Mouse (Mus musculus) midbrain, postnatal 0 days (tissue): ENCODE results near the gene Tob2. TPM values are rescaled to one million over a fixed set of nuclear protein-coding genes. Genes with fewer than 3 reads are reported as not detected.

ENCODE experiments used
- ATAC-seq: fragments of 200-750 bp; cut with Nextera tagmentation; 2 replicates; pipeline ENCODE4 v1.8.0; 2017; ENCODE audit warnings: moderate number of reproducible peaks, mild to moderate bottlenecking, moderate TSS enrichment, moderate library complexity; ENCODE audit not compliant: low FRiP score
- DNase-seq: peaks from one replicate; pipeline ENCODE4 v3.0.0-alpha.2; 2015; ENCODE audit warnings: low spot score
- H3K27ac ChIP-seq: fragments of 300-500 bp; sonication (generic); 2 replicates; pipeline ENCODE4 v1.5.1; 2014; ENCODE audit warnings: low read depth, mild to moderate bottlenecking, low read length, mixed read lengths
- H3K27me3 ChIP-seq: fragments of 300-500 bp; sonication (generic); 2 replicates; pipeline ENCODE4 v1.6.1; 2014; ENCODE audit warnings: low read length, control low read depth, mixed read lengths; ENCODE audit not compliant: insufficient read depth
- H3K36me3 ChIP-seq: fragments of 300-500 bp; sonication (generic); 2 replicates; pipeline ENCODE4 v1.6.1; 2014; ENCODE audit warnings: low read length, control low read depth, mixed read lengths; ENCODE audit not compliant: insufficient read depth
- H3K4me1 ChIP-seq: fragments of 300-500 bp; sonication (generic); 2 replicates; pipeline ENCODE4 v1.6.1; 2014; ENCODE audit warnings: mild to moderate bottlenecking, control low read depth, antibody characterized with exemption, low read length, mixed read lengths; ENCODE audit not compliant: insufficient read depth
- H3K4me2 ChIP-seq: fragments of 300-500 bp; sonication (generic); 2 replicates; pipeline ENCODE4 v1.6.1; 2014; ENCODE audit warnings: low read depth, mild to moderate bottlenecking, low read length, mixed read lengths; ENCODE audit not compliant: poor library complexity, severe bottlenecking
- H3K4me3 ChIP-seq: fragments of 300-500 bp; sonication (generic); 2 replicates; pipeline ENCODE4 v1.5.1; 2014; ENCODE audit warnings: low read depth, mild to moderate bottlenecking, low read length, moderate library complexity
- H3K9ac ChIP-seq: fragments of 300-500 bp; sonication (generic); replicated peaks from 2 replicates; pipeline ENCODE4 v1.6.1; 2014; ENCODE audit warnings: mild to moderate bottlenecking, low read length, moderate library complexity, mixed read lengths; ENCODE audit not compliant: poor library complexity, severe bottlenecking
- H3K9me3 ChIP-seq: fragments of 300-500 bp; sonication (generic); 2 replicates; pipeline ENCODE4 v1.6.1; 2016; ENCODE audit warnings: low read length, control low read depth
- CTCF ChIP-seq: IDR thresholded peaks from 2 replicates; pipeline ENCODE4 v1.5.1; 2016; ENCODE audit warnings: antibody characterized with exemption, mild to moderate bottlenecking
- WGBS: fragments of 180-500 bp; shearing (Covaris S2); extraction: QIAGEN DNeasy Blood & Tissue Kit; methylation state at CpG from one replicate; pipeline ENCODE4 v1.1.7; 2014; 5-methylcytosine and 5-hydroxymethylcytosine counted together
- polyA plus RNA-seq: library from polyadenylated mRNA; unstranded; fragments of >200 nt; fragmentation: Nextera tagmentation; extraction: Ambion mirVana; gene quantifications from 2 replicates; pipeline ENCODE4 v1.2.1, GENCODE M21; 2015
- total RNA-seq: library from RNA; depleted of rRNA; stranded (reverse); fragments of >200 nt; gene quantifications from 2 replicates; pipeline ENCODE4 v1.2.3, GENCODE M21; 2014

The Tob2 gene
- total and polyA plus RNA-seq, 2 experiments from 2014 or later: 14.2 to 15.4 TPM

DNA sequence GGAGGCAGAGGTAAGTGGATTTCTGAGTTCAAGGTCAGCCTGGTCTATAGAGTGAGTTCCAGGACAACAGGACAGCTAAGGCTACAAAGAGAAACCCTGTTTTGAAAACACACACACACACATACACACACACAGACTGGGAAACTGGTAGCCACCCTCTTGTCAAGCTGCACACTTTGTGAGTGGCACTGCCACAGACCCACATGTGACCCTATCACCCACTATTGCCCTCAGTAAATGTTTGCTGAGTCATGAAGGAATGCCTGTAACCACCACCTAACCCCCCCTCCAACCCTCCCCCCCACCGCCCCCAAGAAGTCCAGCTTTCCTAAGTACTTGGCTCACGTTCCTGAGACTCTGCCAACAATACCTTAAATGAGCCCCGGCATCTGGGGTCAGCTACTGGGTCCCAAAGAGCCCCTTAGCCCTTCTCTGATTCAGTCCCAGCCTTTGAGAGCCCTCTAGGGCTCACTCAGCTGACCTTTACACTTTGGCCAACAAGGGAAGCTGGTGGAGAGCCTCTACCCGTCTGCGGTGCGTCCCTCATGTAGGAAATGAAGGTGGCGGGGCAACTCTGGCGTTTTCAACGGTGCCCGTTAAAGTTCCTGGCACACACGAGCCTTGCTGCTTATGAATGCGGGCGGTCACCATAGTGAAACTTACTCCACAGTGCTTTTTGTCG, 19.9 kb downstream of the Tob2 start:
- ATAC-seq: no peak
- no peaks in the 10 kb centered on the region for H3K9me3 ChIP-seq
- DNase-seq: peak; percentile 31
- H3K4me3 ChIP-seq: no peak overlapping the region
- H3K9ac ChIP-seq: no peak overlapping the region
- H3K27ac ChIP-seq: no peak overlapping the region
- H3K27me3 ChIP-seq: no peaks in the 10 kb centered on the region
- H3K4me1 ChIP-seq: no peaks in the 10 kb centered on the region
- H3K4me2 ChIP-seq: no peak overlapping the region
- TF ChIP-seq CTCF: no peak
- 71% methylated on average over 14 of the region's 14 CpGs for WGBS
- H3K36me3 ChIP-seq: no peaks in the 10 kb centered on the region

DNA sequence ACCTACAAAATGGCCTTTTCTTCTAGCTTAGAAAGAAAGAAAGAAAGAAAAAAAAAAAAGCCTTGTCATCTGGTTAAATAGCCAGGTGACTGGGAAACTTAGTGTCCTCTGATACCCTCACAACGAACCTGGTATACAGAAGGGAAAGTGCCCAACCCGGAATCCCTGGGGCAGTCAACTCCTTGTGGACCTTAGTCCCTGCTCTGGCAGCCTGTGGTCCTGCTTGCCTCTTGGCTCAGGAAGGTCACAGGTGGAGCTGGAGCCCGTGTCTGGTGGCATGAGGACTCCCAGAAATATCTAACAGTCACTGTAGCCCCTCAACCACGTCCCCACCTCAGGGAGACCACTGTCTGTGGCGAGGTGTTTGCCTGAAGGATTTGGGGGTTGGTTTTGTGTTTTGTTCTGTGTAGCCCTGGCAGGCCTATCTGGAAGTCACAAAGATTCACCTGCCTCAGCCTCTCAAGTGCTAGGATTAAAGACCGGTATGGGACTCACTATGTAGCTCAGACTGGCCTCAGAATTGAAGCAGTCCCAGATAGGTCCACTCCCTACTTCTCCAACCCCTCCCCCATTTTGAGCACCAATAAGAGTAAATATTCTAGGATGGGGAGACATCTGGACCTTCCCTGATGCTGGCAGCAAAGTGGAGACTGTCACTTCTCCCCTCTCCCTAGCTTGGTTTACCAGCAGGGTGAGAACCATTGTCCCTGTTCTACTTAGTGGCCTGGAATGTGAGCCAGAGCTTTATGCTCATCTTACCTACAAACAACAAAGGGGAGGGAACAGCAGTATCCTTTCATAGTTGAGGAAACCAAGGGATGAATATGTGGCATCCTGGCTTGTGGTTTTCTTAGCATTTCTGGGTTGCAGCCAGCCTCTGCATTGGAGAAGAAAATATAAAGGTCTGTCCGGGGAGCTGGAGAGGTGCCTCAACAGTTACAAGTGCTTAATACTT, 21.4 kb downstream of the Tob2 start:
- ATAC-seq (no peak), DNase-seq (no peak)
- Histone ChIP-seq H3K27ac (no peak overlapping the region), H3K9ac (no peak overlapping the region), H3K27me3 (no peaks in the 10 kb centered on the region), H3K4me3 (no peak overlapping the region), H3K4me1 (no peaks in the 10 kb centered on the region), H3K9me3 (no peaks in the 10 kb centered on the region), H3K4me2 (no peak overlapping the region), H3K36me3 (no peaks in the 10 kb centered on the region)
- 66% methylated on average over 7 of the region's 7 CpGs for WGBS
- TF ChIP-seq CTCF: no peak

DNA sequence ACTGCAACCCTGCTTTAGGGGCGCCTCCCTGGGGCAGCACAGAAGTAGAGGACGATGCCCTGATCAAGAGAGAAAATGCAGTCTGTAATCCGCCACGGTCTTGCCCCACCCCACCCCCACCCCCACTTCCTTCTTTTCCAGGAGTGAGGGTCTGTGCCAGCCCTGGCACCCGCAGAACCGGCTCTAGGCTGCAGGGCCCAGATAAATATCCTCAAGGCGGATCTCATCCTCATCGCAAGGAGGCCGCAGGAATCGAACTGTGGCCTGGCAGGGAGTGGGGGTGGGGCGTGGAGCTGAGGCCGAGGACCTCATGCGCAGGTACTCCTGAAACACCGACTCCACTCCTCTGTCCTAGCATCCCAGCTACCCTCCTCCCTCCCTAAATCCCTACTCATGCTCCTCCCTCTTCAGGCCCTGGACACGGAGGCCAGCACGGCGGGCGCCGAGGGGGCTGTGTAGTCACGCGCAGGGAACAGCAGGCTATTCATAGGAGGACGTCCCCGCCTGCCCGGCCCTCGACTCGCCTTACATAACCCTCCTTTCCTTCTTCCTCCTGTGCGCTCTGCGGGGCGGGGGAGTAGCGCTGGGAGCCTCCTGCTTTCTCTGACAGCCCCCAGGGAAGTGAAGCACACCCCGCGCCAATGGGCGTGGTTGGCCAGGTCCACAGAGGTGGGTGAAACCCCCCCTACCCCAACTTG, 22.3 kb downstream of the Tob2 start:
- H3K4me1 ChIP-seq: no peaks in the 10 kb centered on the region
- DNase-seq (peak; percentile 50), ATAC-seq (peak; percentile 71; the same call in 1 of the 2 replicates)
- H3K9ac ChIP-seq: peak overlapping the region; percentile 19
- TF ChIP-seq CTCF: no peak
- H3K27ac ChIP-seq: no peak overlapping the region
- H3K4me3 ChIP-seq: peak overlapping the region; percentile 12; the same call in 1 of the 2 replicates
- no peaks in the 10 kb centered on the region for H3K27me3 ChIP-seq
- peak overlapping the region; percentile 37 for H3K4me2 ChIP-seq
- H3K36me3 ChIP-seq: no peaks in the 10 kb centered on the region
- H3K9me3 ChIP-seq: no peaks in the 10 kb centered on the region
- 6% methylated on average over 33 of the region's 33 CpGs for WGBS

- no peak for DNase-seq
- ATAC-seq: no peak
- no peak overlapping the region for H3K4me3 ChIP-seq
- TF ChIP-seq CTCF: no peak
- H3K9me3 ChIP-seq: no peaks in the 10 kb centered on the region
- H3K27me3 ChIP-seq: no peaks in the 10 kb centered on the region
- no peak overlapping the region for H3K9ac ChIP-seq
- H3K27ac ChIP-seq: no peak overlapping the region
- no peaks in the 10 kb centered on the region for H3K4me1 ChIP-seq
- no peaks in the 10 kb centered on the region for H3K36me3 ChIP-seq
- 79% methylated on average over 10 of the region's 10 CpGs for WGBS
- H3K4me2 ChIP-seq: no peak overlapping the region
These were observed 23.4 kb downstream of the Tob2 start for GRCm38 (mm10) chr15:81835007-81835880.

DNA sequence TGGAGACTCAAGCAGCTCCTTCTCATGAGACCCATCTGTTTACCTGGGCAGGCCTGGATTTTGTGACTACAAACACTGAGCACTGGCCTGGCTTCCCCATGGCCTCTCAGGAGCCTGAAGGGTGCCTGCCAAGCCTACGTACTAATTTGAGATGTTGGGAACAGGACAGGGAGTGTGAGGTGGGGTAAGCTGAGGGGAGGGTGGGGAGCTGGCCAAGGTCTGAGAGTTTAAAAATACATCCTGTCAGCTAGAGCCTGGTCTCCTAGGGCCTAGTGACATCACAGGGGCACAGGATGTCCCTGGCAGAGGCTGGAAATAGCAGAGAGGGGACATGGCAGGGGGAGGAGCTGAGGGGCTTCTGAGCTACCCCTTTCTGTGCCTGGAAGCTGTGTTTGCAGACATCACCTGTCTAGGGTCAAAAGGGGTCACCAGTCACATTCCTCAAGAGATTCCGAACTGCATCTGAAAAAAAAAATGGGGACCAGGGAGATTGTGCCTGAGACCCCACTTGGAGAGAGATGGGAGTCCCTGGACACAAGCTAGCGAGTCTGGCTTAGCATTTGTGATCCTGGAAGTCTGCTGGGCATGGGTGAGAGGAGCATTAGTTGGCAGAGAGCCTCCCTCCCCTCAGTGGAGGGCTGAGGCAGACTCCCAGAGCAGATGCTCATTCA, 24.3 kb downstream of the Tob2 start:
- DNase-seq (no peak), ATAC-seq (no peak)
- Histone ChIP-seq H3K4me1 (no peaks in the 10 kb centered on the region), H3K9ac (no peak overlapping the region), H3K4me2 (no peak overlapping the region), H3K9me3 (no peaks in the 10 kb centered on the region), H3K27me3 (no peaks in the 10 kb centered on the region), H3K27ac (no peak overlapping the region), H3K36me3 (0 out of 2 replicates have a peak, but pooled peaks cover under 1% of the 10 kb centered on the region), H3K4me3 (no peak overlapping the region)
- no peak for TF ChIP-seq CTCF
- 62% methylated on average over 3 of the region's 3 CpGs for WGBS
